Mouse (Mus musculus) liver, embryonic 18 days (tissue): ENCODE measurements around the gene Zkscan2. TPM values are rescaled to one million over a fixed set of nuclear protein-coding genes. Genes with fewer than 3 reads are reported as not detected.

Source experiments
- polyA plus RNA-seq: library from polyadenylated mRNA; depleted of rRNA; stranded (reverse); fragments of >200 nt; gene quantifications from 2 replicates; pipeline ENCODE4 v1.2.3, GENCODE M21; 2012; rRNA removed

Zkscan2 gene
- polyA plus RNA-seq, result 0.10 and 0.14 TPM in 2 replicates

GRCm38 (mm10) chr7:123500239-123501219 is at the start of gene Zkscan2:
Gene Zkscan2 (minus strand): TSS chr7:123500449.

GRCm38 (mm10) chr7:123462070-123462501 is 38.2 kb downstream of the Zkscan2 start, which contains the start of gene Aqp8:
Gene Aqp8 (plus strand): TSS chr7:123462291.

Other genes starting within 250 kb of the Zkscan2 start
- gene Lcmt1, start 130.7 kb downstream of the Zkscan2 start, polyA plus RNA-seq, result 13.8 and 14.1 TPM in 2 replicates
- gene Arhgap17, start 130.5 kb downstream of the Zkscan2 start, polyA plus RNA-seq, result 8.1 and 8.8 TPM in 2 replicates
- gene Aqp8, start 38.2 kb downstream of the Zkscan2 start, polyA plus RNA-seq, result 200 and 318 TPM in 2 replicates